Mouse (Mus musculus) right cerebral cortex, postnatal 4 days (tissue): Measurements from ENCODE around the gene Med16.
A peak's percentile ranks its signal among the peaks of the same experiment; 100 is the strongest.

Experiments
- DNase-seq: peaks from one replicate; pipeline ENCODE4 v3.0.0-alpha.2; 2022

Med16 gene

GRCm38 (mm10) chr10:79908167-79909091 is at the start of gene Med16:
Med16 (minus strand) TSS chr10:79908923.
- DNase-seq = peak; percentile 88

GRCm38 (mm10) chr10:79958140-79958816 is 49.6 kb upstream of the Med16 start:
- DNase-seq = peak; percentile 65

GRCm38 (mm10) chr10:79956643-79957154 is 48.0 kb upstream of the Med16 start:
- DNase-seq = no peak

GRCm38 (mm10) chr10:79955691-79956090 is 47.0 kb upstream of the Med16 start:
- no peak for DNase-seq

- peak; percentile 43 for DNase-seq
Measured at GRCm38 (mm10) chr10:79953946-79954345, 45.2 kb upstream of the Med16 start.

GRCm38 (mm10) chr10:79950661-79951060 is 41.9 kb upstream of the Med16 start:
- no peak for DNase-seq

GRCm38 (mm10) chr10:79949873-79950272 is 41.1 kb upstream of the Med16 start:
- no peak for DNase-seq

GRCm38 (mm10) chr10:79947502-79947901 is 38.8 kb upstream of the Med16 start:
- DNase-seq = no peak

- DNase-seq = no peak
Measured at GRCm38 (mm10) chr10:79946752-79947322, 38.1 kb upstream of the Med16 start.

GRCm38 (mm10) chr10:79945507-79946234 is 36.9 kb upstream of the Med16 start:
- DNase-seq = no peak

- DNase-seq = no peak
Measured at GRCm38 (mm10) chr10:79943471-79943901, 34.8 kb upstream of the Med16 start.

GRCm38 (mm10) chr10:79942988-79943387 is 34.3 kb upstream of the Med16 start:
- DNase-seq = no peak

GRCm38 (mm10) chr10:79940749-79941148 is 32.0 kb upstream of the Med16 start:
- no peak for DNase-seq

GRCm38 (mm10) chr10:79937775-79938526 is 29.2 kb upstream of the Med16 start:
- no peak for DNase-seq

- DNase-seq = no peak
Measured at GRCm38 (mm10) chr10:79936911-79937441, 28.3 kb upstream of the Med16 start.

- DNase-seq = no peak
Measured at GRCm38 (mm10) chr10:79936284-79936910, 27.7 kb upstream of the Med16 start.

GRCm38 (mm10) chr10:79934794-79935569 is 26.3 kb upstream of the Med16 start:
- no peak for DNase-seq

- peak; percentile 67 for DNase-seq
Measured at GRCm38 (mm10) chr10:79934272-79934721, 25.6 kb upstream of the Med16 start.

- DNase-seq = no peak
Measured at GRCm38 (mm10) chr10:79933861-79934260, 25.1 kb upstream of the Med16 start.

- no peak for DNase-seq
Measured at GRCm38 (mm10) chr10:79933145-79933679, 24.5 kb upstream of the Med16 start.
